Mouse (Mus musculus) monocyte, adult 5-6 weeks (primary cell): ENCODE measurements around the gene Unc93a. TPM values are rescaled to one million over a fixed set of nuclear protein-coding genes. Genes with fewer than 3 reads are reported as not detected.
"Not testable (repeated sequence)": the region's sequence is repeated elsewhere in the genome, so short reads cannot be mapped to it uniquely, and the experiment has no call there.

Experiments
- ATAC-seq: fragments of 153-309, 156-312 bp; replicated peaks from 2 replicates; pipeline ENCODE4 v1.8.0; 2017; ENCODE audit warnings: mild to moderate bottlenecking; ENCODE audit not compliant: low TSS enrichment, insufficient number of reproducible peaks, severe bottlenecking, poor library complexity, low FRiP score
- total RNA-seq: library from RNA; stranded (forward); fragments of 200-1000, 200-491, 200-594 nt; gene quantifications from 3 replicates; pipeline ENCODE4 v1.2.3, GENCODE M21; 2017

Unc93a gene
- total RNA-seq, 1 experiment from 2014 or later, result 0.76 TPM

DNA sequence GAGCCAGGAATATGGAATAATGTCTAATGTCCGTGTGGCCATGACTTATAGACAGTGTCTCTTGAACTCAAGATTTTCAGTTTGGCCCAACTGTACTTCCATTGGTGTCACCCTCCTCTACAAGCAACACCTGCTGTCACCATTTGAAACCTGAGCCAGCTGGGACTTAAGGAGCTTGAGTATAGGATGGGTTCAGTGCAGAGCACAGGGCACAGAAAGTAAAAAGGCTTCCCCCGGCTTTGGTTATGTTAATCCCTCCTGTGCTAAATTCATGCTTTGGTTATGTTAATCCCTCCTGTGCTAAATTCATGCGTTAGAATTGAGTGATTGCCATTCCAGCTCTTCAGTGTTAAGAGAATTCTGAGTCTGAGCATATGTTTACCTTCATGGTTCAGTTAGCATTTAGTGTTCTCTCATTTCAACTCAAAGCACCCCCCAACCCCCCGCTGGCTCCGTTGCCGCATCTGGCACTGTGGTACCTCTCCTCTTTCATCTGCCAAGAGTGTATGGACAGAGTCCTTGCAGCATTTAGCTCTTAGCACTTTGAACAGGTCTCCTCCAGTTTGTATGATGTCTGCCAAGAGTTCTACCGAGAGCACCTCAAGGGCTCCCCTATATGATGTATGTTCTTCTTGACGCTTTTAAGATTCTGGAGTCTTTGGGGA is 39.4 kb downstream of the Unc93a start:
- not testable (repeated sequence) for ATAC-seq

DNA sequence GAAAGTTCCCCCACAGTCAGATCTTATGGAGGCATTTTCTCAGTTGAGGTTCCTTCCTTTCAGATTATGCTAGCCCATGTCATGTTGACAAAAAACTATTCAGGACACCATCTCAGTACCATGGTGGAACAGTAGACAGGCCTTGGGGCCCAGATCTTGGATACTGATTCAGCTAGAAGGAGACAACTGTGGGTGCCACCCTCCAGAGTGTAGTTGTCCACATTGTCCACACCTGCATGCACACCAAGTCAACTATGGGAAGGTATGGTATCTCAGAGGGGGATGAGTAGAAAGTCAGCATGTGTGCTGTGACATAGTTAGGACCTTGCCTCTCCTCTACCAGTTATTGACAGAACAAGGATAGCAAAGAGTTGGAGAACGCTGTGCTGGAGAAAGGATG is 40.1 kb downstream of the Unc93a start:
- ATAC-seq, result not testable (repeated sequence)

DNA sequence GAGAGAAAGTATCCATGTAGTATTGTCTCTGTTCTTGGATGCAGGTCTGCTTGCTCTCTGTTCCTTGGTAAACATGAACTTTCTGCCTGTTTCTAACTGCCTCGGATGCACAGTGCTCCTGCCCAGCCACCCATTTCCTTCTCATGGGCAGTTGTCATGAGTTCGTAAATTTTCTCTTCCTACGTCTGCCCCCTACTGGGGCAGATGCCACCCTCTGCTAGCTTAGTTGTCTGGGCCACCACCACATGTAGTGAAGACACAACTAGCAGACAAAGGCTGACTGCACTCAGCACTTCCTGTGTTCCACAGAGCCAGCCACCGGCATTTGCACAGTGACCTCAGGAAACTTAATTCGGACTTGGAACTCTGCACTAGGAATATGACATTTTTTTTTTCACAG is 62.4 kb downstream of the Unc93a start:
- ATAC-seq, result not testable (repeated sequence)

DNA sequence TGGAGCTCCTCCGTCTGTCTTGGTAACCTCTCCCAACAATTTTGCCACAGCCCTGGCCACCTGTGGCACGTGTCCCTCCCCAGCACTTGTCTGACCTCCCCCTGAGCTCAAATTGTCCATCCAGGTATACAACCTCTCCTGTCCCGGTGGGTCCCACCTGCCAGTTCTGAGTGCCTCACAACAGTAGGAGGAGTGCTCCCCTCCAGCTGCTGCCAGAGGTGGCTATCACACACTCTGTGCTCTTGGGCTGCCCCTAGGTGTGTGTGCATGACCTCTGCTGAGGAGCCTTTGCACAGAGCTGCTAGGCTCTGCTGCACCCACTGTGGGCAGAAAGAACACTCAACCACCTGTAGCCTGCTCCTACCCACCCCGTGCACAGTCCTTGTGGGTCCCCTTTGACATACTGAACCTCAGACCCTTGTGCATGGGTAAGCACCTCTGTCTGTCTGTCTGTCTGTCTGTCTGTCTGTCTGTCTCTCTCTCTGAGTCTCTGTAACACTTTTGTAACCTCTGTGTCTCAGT is 63.7 kb downstream of the Unc93a start:
- ATAC-seq, result 0 out of 2 replicates have a peak, but pooled peaks have one; percentile 20

DNA sequence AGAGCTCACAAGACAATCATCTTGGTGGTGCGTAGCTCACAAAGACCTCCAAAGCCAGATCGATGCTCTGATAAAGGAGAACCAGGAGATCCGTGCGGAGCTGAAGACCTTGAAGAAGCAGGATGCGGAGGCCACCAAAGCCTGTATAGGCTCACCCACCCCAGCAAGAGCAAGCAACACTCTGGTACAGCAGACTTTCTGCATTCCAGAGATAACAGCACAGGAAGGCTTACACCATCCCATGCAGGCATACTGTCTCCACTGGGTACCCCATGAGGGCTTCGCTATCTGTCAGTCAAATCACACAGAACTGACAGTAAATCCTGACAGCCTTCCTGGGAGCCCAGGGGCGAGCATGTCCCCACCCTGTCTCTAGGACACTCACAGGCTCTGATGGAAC is 68.7 kb downstream of the Unc93a start:
- not testable (repeated sequence) for ATAC-seq

DNA sequence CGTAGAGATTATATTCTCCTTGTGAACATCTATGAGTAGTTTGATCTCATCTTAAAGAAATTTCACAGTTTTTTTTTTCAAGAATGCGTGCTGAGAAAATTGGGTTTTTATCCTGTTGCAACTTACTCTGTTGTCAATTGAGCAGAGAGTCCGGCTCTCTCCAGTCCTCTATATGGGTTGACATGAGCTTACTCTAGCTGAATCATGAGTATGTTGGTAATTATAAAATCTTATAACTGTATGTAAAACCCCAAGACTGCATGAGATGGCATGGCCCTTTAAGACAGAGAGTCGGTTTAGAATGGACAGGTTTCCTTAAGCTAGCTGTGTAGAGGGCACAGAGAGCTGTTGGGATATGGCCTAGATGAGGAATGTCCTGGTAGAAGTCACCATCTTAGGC is 70.8 kb downstream of the Unc93a start, which contains the start of gene Tcp10b:
TSS of gene Tcp10b (plus strand) at position 301 of the 400 bp plus-strand sequence.
- not testable (repeated sequence) for ATAC-seq

Other genes with a start within 250 kb of the Unc93a start
- 1.1 TPM in 1 of 3 replicates, not detected in the others for gene Pnldc1, start 221.6 kb downstream of the Unc93a start, total RNA-seq
- gene Tcp1, start 216.1 kb downstream of the Unc93a start, total RNA-seq, result 328 to 436 TPM (median 328 TPM) in 3 replicates
- gene Mrpl18, start 215.5 kb downstream of the Unc93a start, total RNA-seq, result 38.6 to 83.5 TPM (median 62.1 TPM) in 3 replicates
- gene Acat3, start 191.2 kb downstream of the Unc93a start, total RNA-seq, result 0.68 to 2.3 TPM in 2 of 3 replicates, not detected in the other
- 5.4 to 12.1 TPM (median 10.4 TPM) in 3 replicates for gene Acat2, start 171.1 kb downstream of the Unc93a start, total RNA-seq
- 228 to 388 TPM (median 260 TPM) in 3 replicates for gene Wtap, start 137.6 kb downstream of the Unc93a start, total RNA-seq
- gene Sod2, start 125.0 kb downstream of the Unc93a start, total RNA-seq, result 65.9 to 86.6 TPM (median 72.3 TPM) in 3 replicates
- gene Gpr31b, start 79.5 kb downstream of the Unc93a start, total RNA-seq, result 1.3 to 2.8 TPM in 2 of 3 replicates, not detected in the other
- gene Tcp10b, start 70.7 kb downstream of the Unc93a start, total RNA-seq, result 0.85 TPM in 1 of 3 replicates, not detected in the others
- gene Smok2a, start 89.4 kb upstream of the Unc93a start, total RNA-seq, result not detected in 3 replicates
- not detected in 3 replicates for gene Smok2b, start 98.4 kb upstream of the Unc93a start, total RNA-seq
- gene Tcp10c, start 222.8 kb upstream of the Unc93a start, total RNA-seq, result 1.0 to 1.6 TPM in 2 of 3 replicates, not detected in the other